Mouse (Mus musculus) cortical plate, adult 2 months (tissue): ENCODE measurements around the gene Cfap46. TPM values are rescaled to one million over a fixed set of nuclear protein-coding genes. Genes with fewer than 3 reads are reported as not detected.

ENCODE experiments used
- H3K27ac ChIP-seq: fragments of 200-500 bp; 2 replicates; pipeline ENCODE4 v1.5.1; 2012; ENCODE audit warnings: low read length, control low read depth, inconsistent platforms; ENCODE audit not compliant: insufficient read depth
- H3K4me1 ChIP-seq: fragments of 200-500 bp; 2 replicates; pipeline ENCODE4 v1.6.1; 2011; ENCODE audit warnings: low read length; ENCODE audit not compliant: control insufficient read depth, insufficient read depth
- H3K4me3 ChIP-seq: fragments of 200-500 bp; 2 replicates; pipeline ENCODE4 v1.5.1; 2011; ENCODE audit warnings: mild to moderate bottlenecking, low read length, control low read depth; ENCODE audit not compliant: insufficient read depth
- CTCF ChIP-seq: fragments of 200-500 bp; IDR thresholded peaks from 2 replicates; pipeline ENCODE4 v1.5.1; 2011; ENCODE audit warnings: mild to moderate bottlenecking, control low read depth, low read length; ENCODE audit not compliant: insufficient read depth; ENCODE audit errors: extremely low read depth
- POLR2A ChIP-seq: fragments of 200-500 bp; IDR thresholded peaks from 2 replicates; pipeline ENCODE4 v1.6.1; 2011; ENCODE audit warnings: mild to moderate bottlenecking, low read length, control low read depth; ENCODE audit not compliant: insufficient read depth; ENCODE audit errors: extremely low read depth
- polyA plus RNA-seq: library from polyadenylated mRNA; depleted of rRNA; stranded (reverse); fragments of >200 nt; gene quantifications from 2 replicates; pipeline ENCODE4 v1.2.3, GENCODE M21; 2012; rRNA removed

Cfap46 gene
- polyA plus RNA-seq, 1 experiment, result 5.0 TPM

GRCm38 (mm10) chr7:139559659-139560058, 124.0 kb downstream of the Cfap46 start:
- H3K4me1 ChIP-seq, result peaks cover 3% of the 10 kb centered on the region
- H3K27ac ChIP-seq, result no peak overlapping the region
- H3K4me3 ChIP-seq, result no peak overlapping the region
- TF ChIP-seq POLR2A (no peak), CTCF (no peak)

GRCm38 (mm10) chr7:139556746-139557526, 126.7 kb downstream of the Cfap46 start:
- H3K27ac ChIP-seq, result no peak overlapping the region
- peaks cover 3% of the 10 kb centered on the region for H3K4me1 ChIP-seq
- TF ChIP-seq POLR2A (no peak), CTCF (no peak)
- no peak overlapping the region for H3K4me3 ChIP-seq

- TF ChIP-seq CTCF (no peak), POLR2A (no peak)
- peaks cover 3% of the 10 kb centered on the region for H3K4me1 ChIP-seq
- H3K27ac ChIP-seq, result no peak overlapping the region
- H3K4me3 ChIP-seq, result no peak overlapping the region
Observed at GRCm38 (mm10) chr7:139556331-139556730, 127.3 kb downstream of the Cfap46 start.

- TF ChIP-seq CTCF, result no peak
- TF ChIP-seq POLR2A, result no peak
- Histone ChIP-seq H3K27ac (no peak overlapping the region), H3K4me3 (no peak overlapping the region), H3K4me1 (peaks cover 3% of the 10 kb centered on the region)
Observed at GRCm38 (mm10) chr7:139551519-139551918, 132.1 kb downstream of the Cfap46 start.

Other genes with a start within 250 kb of the Cfap46 start
- gene Nkx6-2, start 101.0 kb downstream of the Cfap46 start, polyA plus RNA-seq, result 17.4 and 22.0 TPM in 2 replicates
- 37.5 and 41.6 TPM in 2 replicates for gene Adgra1, start 150.4 kb upstream of the Cfap46 start, polyA plus RNA-seq
- 54.8 and 56.1 TPM in 2 replicates for gene Kndc1, start 210.9 kb upstream of the Cfap46 start, polyA plus RNA-seq